Mouse (Mus musculus): Measurements from ENCODE around the gene Cdh4. TPM values are rescaled to one million over a fixed set of nuclear protein-coding genes. Genes with fewer than 3 reads are reported as not detected.
A peak's percentile ranks its signal among the peaks of the same experiment; 100 is the strongest.

Gene Cdh4
- polyA plus RNA-seq, 1 experiment from 2014 or later: 50.0 TPM

- peaks cover 41% of the 10 kb centered on the region for H3K4me1 ChIP-seq (replicated peaks)
Measured at GRCm38 (mm10) chr2:179762521-179763305, 320.5 kb downstream of the Cdh4 start.

DNA sequence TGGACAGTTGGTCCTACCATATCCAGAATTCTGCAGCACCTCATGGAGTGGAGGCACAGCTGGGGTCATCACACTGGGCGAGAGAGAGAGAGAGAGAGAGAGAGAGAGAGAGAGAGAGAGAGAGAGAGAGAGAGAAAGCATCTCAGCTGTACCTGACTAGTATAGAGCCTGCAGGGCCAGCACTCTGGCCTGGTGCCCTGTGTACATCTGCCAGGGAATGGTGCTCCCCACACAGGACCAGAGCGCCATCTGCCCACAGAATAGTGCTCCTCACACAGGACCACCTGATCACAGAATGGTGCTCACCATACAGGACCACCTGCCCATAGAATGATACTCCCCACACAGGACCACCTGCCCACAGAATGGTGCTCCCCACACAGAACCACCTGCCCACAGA is 322.2 kb downstream of the Cdh4 start:
- H3K4me2 ChIP-seq: no peak overlapping the region
- no peak overlapping the region for H3K4me3 ChIP-seq
- no peak for ATAC-seq (ENCODE audit: low FRiP score, low read depth)
- H3K9ac ChIP-seq: no peak overlapping the region
- H3K4me1 ChIP-seq (replicated peaks): peaks cover 53% of the 10 kb centered on the region
- no peaks in the 10 kb centered on the region for H3K36me3 ChIP-seq
- no peak overlapping the region for H3K27ac ChIP-seq (replicated peaks)
- H3K27me3 ChIP-seq: no peaks in the 10 kb centered on the region; the same call in 1 of the 2 replicates
- no peaks in the 10 kb centered on the region for H3K9me3 ChIP-seq
- WGBS: 87% methylated on average over 2 of the region's 2 CpGs

More at GRCm38 (mm10) chr2:179762521-179763305, 320.5 kb downstream of the Cdh4 start:
- Histone ChIP-seq H3K9me3 (no peaks in the 10 kb centered on the region), H3K4me2 (no peak overlapping the region), H3K9ac (no peak overlapping the region), H3K36me3 (no peaks in the 10 kb centered on the region), H3K27me3 (no peaks in the 10 kb centered on the region; the same call in 1 of the 2 replicates), H3K4me3 (no peak overlapping the region), H3K27ac (replicated peaks) (peak overlapping the region; percentile 65)
- ATAC-seq (ENCODE audit: low FRiP score, low read depth): peak; percentile 61
- 48% methylated on average over 13 of the region's 13 CpGs for WGBS

DNA sequence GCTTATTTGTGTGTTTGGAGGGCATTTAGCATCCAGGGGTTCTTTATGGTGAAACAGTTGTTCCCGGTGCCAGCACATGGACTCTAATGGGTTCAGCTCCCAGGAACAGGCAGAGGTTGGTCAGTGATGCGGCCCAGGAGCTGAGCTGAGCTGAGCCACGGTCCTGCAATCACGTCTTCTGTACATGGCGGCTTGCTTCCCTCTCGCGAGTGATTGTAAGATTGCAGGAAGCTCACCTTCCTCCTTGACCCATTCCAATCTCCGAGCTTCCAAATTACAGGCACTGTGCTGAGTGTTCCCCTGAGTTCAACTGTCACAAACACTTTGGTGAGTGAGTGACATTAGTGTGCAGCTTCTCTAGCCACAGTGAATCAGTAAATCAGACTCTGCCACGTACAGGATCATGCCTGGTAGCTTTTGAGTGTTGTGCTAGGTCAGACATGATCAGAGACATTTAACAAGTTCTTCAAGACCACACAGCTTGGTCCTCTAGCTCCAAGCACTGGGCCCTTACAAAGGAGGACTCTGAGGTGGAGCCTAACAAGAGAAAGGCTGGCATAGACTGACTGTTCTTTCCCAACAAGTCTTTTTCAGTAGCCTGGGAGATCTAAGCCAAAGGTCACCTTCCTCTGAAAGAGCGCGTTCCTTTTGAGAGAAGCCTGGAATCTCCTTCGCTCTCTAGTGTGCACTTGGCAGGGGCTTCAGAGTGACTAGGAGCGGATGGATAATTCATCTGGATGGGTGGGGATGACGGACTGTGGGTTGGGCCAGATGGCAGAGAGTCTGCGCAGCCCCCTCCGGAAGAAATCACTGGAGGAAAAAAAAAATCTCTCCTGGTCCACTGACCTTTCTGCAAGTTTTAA is 324.7 kb downstream of the Cdh4 start:
- 21% methylated on average over 16 of the region's 16 CpGs for WGBS
- no peak overlapping the region for H3K4me3 ChIP-seq
- H3K27me3 ChIP-seq: no peaks in the 10 kb centered on the region; the same call in 1 of the 2 replicates
- H3K36me3 ChIP-seq: no peaks in the 10 kb centered on the region
- H3K4me1 ChIP-seq (replicated peaks): peaks cover 44% of the 10 kb centered on the region
- ATAC-seq (ENCODE audit: low FRiP score, low read depth): peak; percentile 54; the same call in 1 of the 2 replicates
- no peaks in the 10 kb centered on the region for H3K9me3 ChIP-seq
- no peak overlapping the region for H3K9ac ChIP-seq
- H3K4me2 ChIP-seq: peak overlapping the region; percentile 17; the same call in 1 of the 2 replicates
- peak overlapping the region; percentile 14; the same call in 1 of the 2 replicates for H3K27ac ChIP-seq (replicated peaks)

DNA sequence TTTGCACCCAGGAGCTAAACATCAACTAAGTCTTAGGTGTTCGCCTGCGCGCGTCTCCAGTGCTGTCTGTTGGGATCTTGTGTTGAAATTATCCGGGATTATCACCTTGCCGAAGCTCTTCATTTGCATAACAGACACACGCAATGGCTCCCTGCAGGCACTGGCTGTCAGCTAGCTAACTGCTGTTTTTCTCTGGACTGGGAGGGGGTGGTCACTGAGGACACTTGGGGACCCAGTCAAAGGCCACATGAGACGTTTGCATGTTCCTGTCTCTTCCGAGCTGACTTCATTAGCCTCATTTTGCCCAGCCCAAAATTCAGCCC is 325.3 kb downstream of the Cdh4 start:
- Histone ChIP-seq H3K4me1 (replicated peaks) (peaks cover 39% of the 10 kb centered on the region), H3K27ac (replicated peaks) (0 out of 2 replicates have a peak overlapping the region, but pooled peaks have one; percentile 14)

GRCm38 (mm10) chr2:179769137-179769536 is 326.9 kb downstream of the Cdh4 start:
- Histone ChIP-seq H3K4me3 (no peak overlapping the region), H3K36me3 (no peaks in the 10 kb centered on the region), H3K4me1 (replicated peaks) (peaks cover 42% of the 10 kb centered on the region), H3K27ac (replicated peaks) (peak overlapping the region; percentile 34; the same call in 1 of the 2 replicates), H3K4me2 (no peak overlapping the region), H3K27me3 (no peaks in the 10 kb centered on the region; the same call in 1 of the 2 replicates), H3K9me3 (no peaks in the 10 kb centered on the region), H3K9ac (no peak overlapping the region)
- 56% methylated on average over 5 of the region's 5 CpGs for WGBS
- ATAC-seq (ENCODE audit: low FRiP score, low read depth): peak; percentile 40

More for the DNA sequence above, 325.3 kb downstream of the Cdh4 start:
- no peaks in the 10 kb centered on the region for H3K9me3 ChIP-seq
- H3K4me3 ChIP-seq: no peak overlapping the region
- WGBS: 6% methylated on average over 9 of the region's 9 CpGs
- no peaks in the 10 kb centered on the region for H3K36me3 ChIP-seq
- H3K4me2 ChIP-seq: peak overlapping the region; percentile 17
- ATAC-seq (ENCODE audit: low FRiP score, low read depth): no peak
- H3K9ac ChIP-seq: no peak overlapping the region
- no peaks in the 10 kb centered on the region; the same call in 1 of the 2 replicates for H3K27me3 ChIP-seq

- Histone ChIP-seq H3K27me3 (no peaks in the 10 kb centered on the region), H3K9me3 (no peaks in the 10 kb centered on the region), H3K36me3 (no peaks in the 10 kb centered on the region), H3K9ac (no peak overlapping the region), H3K4me3 (no peak overlapping the region), H3K4me1 (replicated peaks) (peaks cover 50% of the 10 kb centered on the region), H3K27ac (replicated peaks) (no peak overlapping the region), H3K4me2 (no peak overlapping the region)
- ATAC-seq (ENCODE audit: low FRiP score, low read depth): no peak
- WGBS: 85% methylated on average over 8 of the region's 8 CpGs
Measured at GRCm38 (mm10) chr2:179769943-179770342, 327.7 kb downstream of the Cdh4 start.

DNA sequence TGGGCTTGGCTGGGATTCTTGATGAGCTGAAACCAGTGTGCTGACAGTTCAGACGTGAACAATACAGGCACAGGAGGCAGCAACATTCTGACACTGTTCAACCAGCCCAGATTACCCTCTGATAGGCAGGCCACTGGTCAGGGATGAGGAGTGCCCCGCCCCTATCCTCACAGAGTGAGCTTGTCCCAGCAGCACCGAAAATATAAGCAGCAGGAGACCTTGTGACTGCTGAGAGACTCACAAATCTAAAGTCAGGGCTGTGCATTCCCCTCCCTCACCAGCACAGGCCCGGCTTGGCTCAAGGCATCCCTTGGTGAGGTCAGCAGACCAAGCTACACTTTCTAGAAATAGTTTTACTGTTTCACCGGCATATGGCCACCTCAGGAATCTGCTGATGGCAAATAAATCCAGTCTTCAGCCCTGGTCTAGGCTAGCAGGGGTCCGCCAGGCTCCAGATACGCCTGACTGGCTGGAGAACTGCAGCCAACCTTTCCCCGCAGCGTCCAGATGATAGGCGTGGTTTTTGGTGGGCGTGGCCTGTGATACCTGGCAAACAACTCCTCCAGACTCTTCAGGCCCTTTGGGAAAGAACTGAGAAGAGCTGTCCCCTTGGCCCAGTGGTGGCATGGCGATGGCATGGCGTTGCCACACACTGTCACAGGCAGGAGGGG is 332.3 kb downstream of the Cdh4 start:
- no peaks in the 10 kb centered on the region for H3K36me3 ChIP-seq
- H3K4me3 ChIP-seq: no peak overlapping the region
- no peak overlapping the region for H3K4me2 ChIP-seq
- peak overlapping the region; percentile 34; the same call in 1 of the 2 replicates for H3K27ac ChIP-seq (replicated peaks)
- H3K9me3 ChIP-seq: no peaks in the 10 kb centered on the region
- 16% methylated on average over 13 of the region's 13 CpGs for WGBS
- no peaks in the 10 kb centered on the region for H3K27me3 ChIP-seq
- peaks cover 27% of the 10 kb centered on the region for H3K4me1 ChIP-seq (replicated peaks)
- H3K9ac ChIP-seq: no peak overlapping the region
- peak; percentile 55 for ATAC-seq (ENCODE audit: low FRiP score, low read depth)

- H3K27me3 ChIP-seq: no peaks in the 10 kb centered on the region
- H3K9me3 ChIP-seq: no peaks in the 10 kb centered on the region
- H3K4me2 ChIP-seq: no peak overlapping the region
- H3K9ac ChIP-seq: no peak overlapping the region
- no peak overlapping the region for H3K27ac ChIP-seq (replicated peaks)
- ATAC-seq (ENCODE audit: low FRiP score, low read depth): no peak
- H3K4me1 ChIP-seq (replicated peaks): peaks cover 22% of the 10 kb centered on the region
- WGBS: 84% methylated on average over 10 of the region's 10 CpGs
- H3K36me3 ChIP-seq: no peaks in the 10 kb centered on the region
- no peak overlapping the region for H3K4me3 ChIP-seq
Measured at GRCm38 (mm10) chr2:179775999-179776705, 333.9 kb downstream of the Cdh4 start.

GRCm38 (mm10) chr2:179779266-179779665 is 337.0 kb downstream of the Cdh4 start:
- Histone ChIP-seq H3K4me3 (no peak overlapping the region), H3K9me3 (no peaks in the 10 kb centered on the region), H3K27me3 (no peaks in the 10 kb centered on the region), H3K9ac (no peak overlapping the region), H3K27ac (replicated peaks) (no peak overlapping the region), H3K36me3 (no peaks in the 10 kb centered on the region), H3K4me1 (replicated peaks) (peaks cover 14% of the 10 kb centered on the region), H3K4me2 (no peak overlapping the region)
- WGBS: 72% methylated on average over 9 of the region's 9 CpGs
- no peak for ATAC-seq (ENCODE audit: low FRiP score, low read depth)

DNA sequence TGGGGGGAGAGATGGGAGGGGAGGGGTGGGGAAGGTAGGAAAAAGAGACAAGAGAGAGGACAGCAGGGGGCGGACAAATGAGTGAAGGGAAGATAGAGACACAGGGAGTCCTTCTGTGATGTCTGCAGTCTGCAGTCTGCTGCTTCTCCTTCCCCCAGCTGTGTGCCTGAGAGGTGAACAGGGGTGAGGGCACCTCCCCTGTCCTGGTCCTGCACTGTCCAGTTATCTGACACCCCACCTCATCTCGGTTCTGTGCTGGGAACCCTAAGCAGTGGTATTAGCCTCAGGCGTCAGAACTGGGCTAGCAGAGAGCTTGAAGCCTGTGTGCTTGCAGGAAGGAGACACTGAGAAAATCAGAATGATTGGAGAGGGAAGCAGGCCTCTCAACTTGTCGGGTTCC is 338.7 kb downstream of the Cdh4 start:
- H3K36me3 ChIP-seq: no peaks in the 10 kb centered on the region
- WGBS: 52% methylated on average over 4 of the region's 4 CpGs

GRCm38 (mm10) chr2:179787256-179787655 is 345.0 kb downstream of the Cdh4 start:
- Histone ChIP-seq H3K4me2 (peak overlapping the region; percentile 27; the same call in 1 of the 2 replicates), H3K27ac (replicated peaks) (peak overlapping the region; percentile 55), H3K9me3 (no peaks in the 10 kb centered on the region), H3K9ac (no peak overlapping the region), H3K36me3 (no peaks in the 10 kb centered on the region), H3K4me3 (no peak overlapping the region), H3K27me3 (no peaks in the 10 kb centered on the region), H3K4me1 (replicated peaks) (peaks cover 16% of the 10 kb centered on the region)
- WGBS: 11% methylated on average over 18 of the region's 18 CpGs
- ATAC-seq (ENCODE audit: low FRiP score, low read depth): peak; percentile 75

More for the DNA sequence above, 338.7 kb downstream of the Cdh4 start:
- no peaks in the 10 kb centered on the region for H3K27me3 ChIP-seq
- H3K4me3 ChIP-seq: no peak overlapping the region
- H3K9ac ChIP-seq: no peak overlapping the region
- H3K27ac ChIP-seq (replicated peaks): no peak overlapping the region
- H3K4me1 ChIP-seq (replicated peaks): no peaks in the 10 kb centered on the region
- H3K9me3 ChIP-seq: no peaks in the 10 kb centered on the region
- no peak for ATAC-seq (ENCODE audit: low FRiP score, low read depth)
- H3K4me2 ChIP-seq: no peak overlapping the region

All from hindbrain, embryonic 15.5 days (tissue).